In the genomic region with DNA sequence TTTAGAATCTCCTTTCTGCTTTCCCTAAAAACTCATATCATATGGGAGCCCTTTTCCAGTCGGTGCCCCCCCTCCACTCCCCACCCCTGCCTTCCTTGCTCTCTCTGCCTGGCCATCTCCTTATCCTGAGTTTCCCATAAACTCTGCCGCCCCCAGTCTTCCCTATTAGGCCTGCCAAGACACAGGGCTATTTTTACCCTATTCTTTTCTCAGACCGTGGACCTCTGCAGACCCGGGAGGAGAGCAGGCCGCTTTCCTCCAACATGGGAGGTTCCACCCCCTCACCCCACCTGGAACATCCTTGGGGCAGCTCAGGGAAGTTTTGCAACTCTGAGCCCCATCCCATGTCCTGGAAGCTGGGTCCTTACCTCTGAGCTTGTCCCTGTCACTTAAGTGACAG, we compare ENCODE assay signal across 13 mouse cellular contexts. TPM values are rescaled to one million over a fixed set of nuclear protein-coding genes. Genes with fewer than 3 reads are reported as not detected.
DNase-seq lines count a peak whose midpoint lies in the region; ATAC-seq and TF ChIP-seq lines count a peak whose summit lies in the region.
"Had no signal": no experiment of that assay in that cellular context is flagged by ENCODE, and none has a peak within 500 bp of the region (broad histone marks: within the 10 kb centered on the region; RNA-seq: fewer than 3 reads in every experiment).

No protein-coding gene starts in this region.

- 64% methylated on average over 5 of the region's 5 CpGs for WGBS in limb, embryonic 13.5 days
- WGBS in limb, embryonic 10.5 days: 65% methylated on average over 5 of the region's 5 CpGs
- 13% methylated on average over 5 of the region's 5 CpGs for WGBS in heart, embryonic 13.5 days
- 58% methylated on average over 5 of the region's 5 CpGs for WGBS in forebrain, embryonic 15.5 days

- H3K36me3 ChIP-seq in limb, embryonic 13.5 days: peaks cover 4% of the 10 kb centered on the region; the same call in 1 of the 2 replicates
- H3K36me3 ChIP-seq in limb, embryonic 10.5 days: no peaks in the 10 kb centered on the region
- H3K36me3 ChIP-seq in heart, embryonic 13.5 days: peaks cover 44% of the 10 kb centered on the region
- H3K36me3 ChIP-seq in myocyte (ENCODE audit: control insufficient read depth, insufficient read depth): no peaks in the 10 kb centered on the region
- no peaks in the 10 kb centered on the region for H3K36me3 ChIP-seq in forebrain, embryonic 15.5 days

- H3ac ChIP-seq in myocyte (ENCODE audit: control insufficient read depth, insufficient read length): no peak overlapping the region

- no peaks in the 10 kb centered on the region for H3K9me3 ChIP-seq in limb, embryonic 13.5 days
- H3K9me3 ChIP-seq in limb, embryonic 10.5 days (replicated peaks): no peaks in the 10 kb centered on the region
- no peaks in the 10 kb centered on the region for H3K9me3 ChIP-seq in heart, embryonic 13.5 days
- no peaks in the 10 kb centered on the region for H3K9me3 ChIP-seq in forebrain, embryonic 15.5 days

- H3K4me3 ChIP-seq in limb, embryonic 13.5 days: no peak overlapping the region
- no peak overlapping the region for H3K4me3 ChIP-seq in limb, embryonic 10.5 days
- H3K4me3 ChIP-seq in brown adipose tissue, adult 24 weeks (ENCODE audit: insufficient read depth, low read depth, low read length): peak overlapping the region; percentile 83
- peak overlapping the region; percentile 85 for H3K4me3 ChIP-seq in heart, embryonic 13.5 days
- H3K4me3 ChIP-seq in myocyte: peak overlapping the region; percentile 98
- H3K4me3 ChIP-seq in forebrain, embryonic 15.5 days: no peak overlapping the region

- peak overlapping the region; percentile 85; the same call in 1 of the 2 replicates for H3K4me2 ChIP-seq in limb, embryonic 13.5 days (replicated peaks)
- H3K4me2 ChIP-seq in heart, embryonic 13.5 days: peak overlapping the region; percentile 79
- peak overlapping the region; percentile 81 for H3K4me2 ChIP-seq in myocyte (ENCODE audit: low read depth)
- no peak overlapping the region for H3K4me2 ChIP-seq in forebrain, embryonic 15.5 days (replicated peaks)

- H3K27me3 ChIP-seq in limb, embryonic 13.5 days: peaks cover 84% of the 10 kb centered on the region
- peaks cover 95% of the 10 kb centered on the region for H3K27me3 ChIP-seq in limb, embryonic 10.5 days (ENCODE audit: low read depth, poor library complexity, severe bottlenecking)
- no peaks in the 10 kb centered on the region for H3K27me3 ChIP-seq in heart, embryonic 13.5 days (replicated peaks)
- H3K27me3 ChIP-seq in myocyte (ENCODE audit: control insufficient read depth, insufficient read depth, insufficient read length): no peaks in the 10 kb centered on the region
- peaks cover 59% of the 10 kb centered on the region for H3K27me3 ChIP-seq in forebrain, embryonic 15.5 days

- no peak for ATAC-seq in limb, embryonic 13.5 days (ENCODE audit: low FRiP score, low read depth)
- ATAC-seq in heart, embryonic 13.5 days (ENCODE audit: extremely low read depth, insufficient number of reproducible peaks, low FRiP score, low TSS enrichment): no peak
- no peak for ATAC-seq in forebrain, embryonic 15.5 days (replicated peaks)
- ATAC-seq: forebrain, postnatal 0 days; midbrain, embryonic 16.5 days had no signal

- TF ChIP-seq POLR2A in myocyte (IDR thresholded peaks at IDR 0.05; ENCODE audit: insufficient read length, low read depth): no peak

- H3K79me2 ChIP-seq in myocyte (ENCODE audit: control insufficient read depth, insufficient read depth): peaks cover 78% of the 10 kb centered on the region

- H3K9ac ChIP-seq in limb, embryonic 13.5 days: no peak overlapping the region
- peak overlapping the region; percentile 99 for H3K9ac ChIP-seq in heart, embryonic 13.5 days
- no peak overlapping the region for H3K9ac ChIP-seq in forebrain, embryonic 15.5 days (replicated peaks)
- H3K9ac ChIP-seq: forebrain, postnatal 0 days; liver, embryonic 14.5 days had no signal

- H3K27ac ChIP-seq in limb, embryonic 13.5 days: no peak overlapping the region
- H3K27ac ChIP-seq in limb, embryonic 10.5 days: no peak overlapping the region
- H3K27ac ChIP-seq in brown adipose tissue, adult 24 weeks (replicated peaks; ENCODE audit: low read depth, low read length): peak overlapping the region; percentile 96
- H3K27ac ChIP-seq in heart, embryonic 13.5 days (replicated peaks): peak overlapping the region; percentile 98
- H3K27ac ChIP-seq in forebrain, embryonic 15.5 days (replicated peaks): no peak overlapping the region
- H3K27ac ChIP-seq: liver, embryonic 14.5 days had no signal

- DNase-seq in limb, embryonic 10.5 days (ENCODE audit: low spot score): no peak
- DNase-seq in left cerebral cortex, adult 11 months (ENCODE audit: low spot score): no peak
- DNase-seq: cerebellum, adult 2 months; embryo, embryonic 11 days; forebrain, postnatal 0 days; kidney, postnatal 25 days had no signal

- H3K4me1 ChIP-seq in limb, embryonic 13.5 days: peaks cover 53% of the 10 kb centered on the region
- H3K4me1 ChIP-seq in limb, embryonic 10.5 days: peaks cover 24% of the 10 kb centered on the region
- peaks cover 14% of the 10 kb centered on the region for H3K4me1 ChIP-seq in brown adipose tissue, adult 24 weeks (ENCODE audit: control insufficient read depth, insufficient read depth, insufficient read length, low read length)
- peaks cover 75% of the 10 kb centered on the region for H3K4me1 ChIP-seq in heart, embryonic 13.5 days
- H3K4me1 ChIP-seq in forebrain, embryonic 15.5 days: peaks cover 16% of the 10 kb centered on the region

TF ChIP-seq in myocyte, 11 proteins besides CTCF, POLR2A, EP300 and RAD21:
- TF ChIP-seq TCF3 (IDR thresholded peaks at IDR 0.05; ENCODE audit: insufficient read length, low read depth): no peak
- no peak for TF ChIP-seq MYOD1 (IDR thresholded peaks at IDR 0.05; ENCODE audit: control insufficient read depth in 1 of 3, insufficient read length in 2 of 3, low read depth in 2 of 3)
- TF ChIP-seq REST (IDR thresholded peaks at IDR 0.05; ENCODE audit: insufficient read depth, insufficient read length): no peak
- TF ChIP-seq CEBPB (IDR thresholded peaks at IDR 0.05; ENCODE audit: insufficient read depth, poor library complexity, severe bottlenecking): no peak
- TF ChIP-seq E2F4 (IDR thresholded peaks at IDR 0.05; ENCODE audit: insufficient read depth): no peak
- TF ChIP-seq USF1 (IDR thresholded peaks at IDR 0.05; ENCODE audit: low read depth): no peak
- TF ChIP-seq SRF (IDR thresholded peaks at IDR 0.05; ENCODE audit: control insufficient read depth, insufficient read length, low read depth): no peak
- TF ChIP-seq MAX (IDR thresholded peaks at IDR 0.05; ENCODE audit: low read depth): no peak
- TF ChIP-seq TCF12 (IDR thresholded peaks at IDR 0.05; ENCODE audit: insufficient read depth, poor library complexity, severe bottlenecking): no peak
- no peak for TF ChIP-seq MYOG (IDR thresholded peaks at IDR 0.05; ENCODE audit: control insufficient read depth in 1 of 3, insufficient read depth in 1 of 3, insufficient read length in 2 of 3, low read depth in 2 of 3)
- no peak for TF ChIP-seq POLR2AphosphoS2 (IDR thresholded peaks at IDR 0.05; ENCODE audit: insufficient read length, low read depth)

RNA-seq across cellular contexts. Expression of gene Cavin1, which starts 3.3 kb away (rescaled TPM):
- polyA plus RNA-seq in limb, embryonic 13.5 days (2015; fragmentation: Nextera tagmentation; extraction: Ambion mirVana): 136 and 142 TPM in 2 replicates
- polyA plus RNA-seq in limb, embryonic 10.5 days (2016; fragmentation: Nextera tagmentation; extraction: Ambion mirVana): 21.9 and 24.6 TPM in 2 replicates
- polyA plus RNA-seq in brown adipose tissue, adult 24 weeks (2012; ENCODE audit: insufficient read depth, insufficient read length, missing spikeins): 242 and 279 TPM in 2 replicates
- 348 and 370 TPM in 2 replicates for polyA plus RNA-seq in heart, embryonic 13.5 days (2015; fragmentation: Nextera tagmentation; extraction: Ambion mirVana)
- 284 TPM for polyA plus RNA-seq in myocyte (2012; fragmentation: generic; extraction: Trizol)
- polyA plus RNA-seq in forebrain, embryonic 15.5 days (2015; fragmentation: Nextera tagmentation; extraction: Ambion mirVana): 29.4 and 30.1 TPM in 2 replicates

RNA-seq across cellular contexts. Expression of gene Stat3, which starts 28.0 kb away (rescaled TPM):
- 42.4 and 50.3 TPM in 2 replicates for polyA plus RNA-seq in limb, embryonic 13.5 days (2015; fragmentation: Nextera tagmentation; extraction: Ambion mirVana)
- polyA plus RNA-seq in limb, embryonic 10.5 days (2016; fragmentation: Nextera tagmentation; extraction: Ambion mirVana): 20.7 and 30.2 TPM in 2 replicates
- 18.8 and 20.9 TPM in 2 replicates for polyA plus RNA-seq in brown adipose tissue, adult 24 weeks (2012; ENCODE audit: insufficient read depth, insufficient read length, missing spikeins)
- polyA plus RNA-seq in heart, embryonic 13.5 days (2015; fragmentation: Nextera tagmentation; extraction: Ambion mirVana): 41.8 and 42.9 TPM in 2 replicates
- polyA plus RNA-seq in myocyte (2012; fragmentation: generic; extraction: Trizol): 93.7 TPM
- 31.1 and 32.3 TPM in 2 replicates for polyA plus RNA-seq in forebrain, embryonic 15.5 days (2015; fragmentation: Nextera tagmentation; extraction: Ambion mirVana)

RNA-seq across cellular contexts. Expression of gene Atp6v0a1, which starts 41.9 kb away (rescaled TPM):
- polyA plus RNA-seq in limb, embryonic 13.5 days (2015; fragmentation: Nextera tagmentation; extraction: Ambion mirVana): 34.0 and 34.4 TPM in 2 replicates
- polyA plus RNA-seq in limb, embryonic 10.5 days (2016; fragmentation: Nextera tagmentation; extraction: Ambion mirVana): 28.1 and 30.2 TPM in 2 replicates
- 26.1 and 26.7 TPM in 2 replicates for polyA plus RNA-seq in brown adipose tissue, adult 24 weeks (2012; ENCODE audit: insufficient read depth, insufficient read length, missing spikeins)
- 54.9 and 58.1 TPM in 2 replicates for polyA plus RNA-seq in heart, embryonic 13.5 days (2015; fragmentation: Nextera tagmentation; extraction: Ambion mirVana)
- polyA plus RNA-seq in myocyte (2012; fragmentation: generic; extraction: Trizol): 45.0 TPM
- polyA plus RNA-seq in forebrain, embryonic 15.5 days (2015; fragmentation: Nextera tagmentation; extraction: Ambion mirVana): 84.3 and 84.6 TPM in 2 replicates

Comparison
In these comparisons a context has a peak if more than half of its experiments do, and no peak if none do; other contexts are left out.
1. H3K27ac ChIP-seq: peak in brown adipose tissue, adult 24 weeks (single experiment) and heart, embryonic 13.5 days (single experiment); none in limb, embryonic 13.5 days (single experiment), limb, embryonic 10.5 days (single experiment) and forebrain, embryonic 15.5 days (single experiment).
2. H3K4me3 ChIP-seq: peak in brown adipose tissue, adult 24 weeks (single experiment), heart, embryonic 13.5 days (single experiment) and myocyte (single experiment); none in limb, embryonic 13.5 days (single experiment), limb, embryonic 10.5 days (single experiment) and forebrain, embryonic 15.5 days (single experiment).